ENCODE assay signal across 8 mouse cellular contexts in the genomic region with DNA sequence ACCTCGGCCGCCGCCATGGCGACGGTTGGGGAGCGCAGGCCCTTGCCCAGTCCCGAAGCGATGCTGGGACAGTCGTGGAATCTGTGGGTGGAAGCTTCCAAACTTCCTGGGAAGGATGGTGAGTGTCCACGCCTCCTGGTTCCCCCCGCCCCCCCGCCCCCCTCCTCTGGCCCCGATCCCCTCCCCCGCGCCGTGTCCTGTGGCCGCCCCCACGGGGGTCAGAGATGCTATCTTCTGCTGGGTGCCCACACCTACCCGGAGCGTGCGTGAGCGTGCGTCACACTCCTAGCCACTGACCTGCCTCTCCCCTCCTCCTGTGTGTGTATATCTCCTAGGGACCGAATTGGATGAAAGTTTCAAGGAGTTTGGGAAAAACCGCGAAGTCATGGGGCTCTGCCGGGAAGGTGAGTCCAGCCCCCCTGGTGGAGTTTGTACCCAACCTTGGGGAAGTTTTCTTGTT. TPM values are rescaled to one million over a fixed set of nuclear protein-coding genes. Genes with fewer than 3 reads are reported as not detected.
DNase-seq lines count a peak whose midpoint lies in the region; ATAC-seq and TF ChIP-seq lines count a peak whose summit lies in the region.

No protein-coding gene starts in this region.

- peak overlapping the region; percentile 72 for H3K4me2 ChIP-seq in hindbrain, embryonic 11.5 days (replicated peaks; ENCODE audit: low read depth, low read length)
- H3K4me2 ChIP-seq in liver, embryonic 14.5 days (ENCODE audit: low read depth), result peak overlapping the region; percentile 93
- H3K4me2 ChIP-seq in neural tube, embryonic 14.5 days (ENCODE audit: low read depth, low read length), result peak overlapping the region; percentile 88

- H3K27me3 ChIP-seq in ES-Bruce4 (ENCODE audit: control insufficient read depth, insufficient read depth, low read length, poor library complexity, severe bottlenecking), result no peaks in the 10 kb centered on the region
- H3K27me3 ChIP-seq in cerebellum, adult 2 months (ENCODE audit: control insufficient read depth, insufficient read depth, low read length), result no peaks in the 10 kb centered on the region
- H3K27me3 ChIP-seq in hindbrain, embryonic 11.5 days (ENCODE audit: control insufficient read depth, insufficient read depth, low read length), result no peaks in the 10 kb centered on the region
- H3K27me3 ChIP-seq in liver, embryonic 14.5 days (ENCODE audit: control insufficient read depth, insufficient read depth, low read length), result no peaks in the 10 kb centered on the region
- H3K27me3 ChIP-seq in neural tube, embryonic 14.5 days (ENCODE audit: control insufficient read depth, insufficient read depth, low read length), result no peaks in the 10 kb centered on the region

- peak; percentile 38 for DNase-seq in kidney, adult 9 months
- DNase-seq in kidney, adult 11 months, result no peak
- DNase-seq in cerebellum, adult 2 months, result peak in 1 of 2 experiments; percentile 69
- no peak for DNase-seq in hindbrain, embryonic 11.5 days (ENCODE audit: low spot score)
- DNase-seq in liver, embryonic 14.5 days (ENCODE audit: low read depth in 3 of 3, low spot score in 3 of 3), result peak in 2 of 3 experiments; percentile 9 to 22
- no peak for DNase-seq in yolk sac, embryonic 10.5 days (ENCODE audit: low spot score)

- no peak for TF ChIP-seq POLR2A in ES-Bruce4 (IDR thresholded peaks at IDR 0.05; ENCODE audit: insufficient read depth, low read length)
- no peak for TF ChIP-seq POLR2A in cerebellum, adult 2 months (IDR thresholded peaks at IDR 0.05; ENCODE audit: borderline replicate concordance, insufficient read depth, low read length)

- no peaks in the 10 kb centered on the region for H3K9me3 ChIP-seq in ES-Bruce4 (replicated peaks; ENCODE audit: control insufficient read depth, insufficient read depth, low read length, poor library complexity, severe bottlenecking)
- no peaks in the 10 kb centered on the region for H3K9me3 ChIP-seq in hindbrain, embryonic 11.5 days (ENCODE audit: control insufficient read depth, low read length)
- no peaks in the 10 kb centered on the region for H3K9me3 ChIP-seq in liver, embryonic 14.5 days (ENCODE audit: control insufficient read depth, low read length)
- H3K9me3 ChIP-seq in neural tube, embryonic 14.5 days (ENCODE audit: control insufficient read depth, low read length), result no peaks in the 10 kb centered on the region

- peak overlapping the region; percentile 76 for H3K4me3 ChIP-seq in ES-Bruce4 (ENCODE audit: low read depth, low read length)
- H3K4me3 ChIP-seq in cerebellum, adult 2 months (replicated peaks; ENCODE audit: insufficient read depth, low read depth, low read length), result peak overlapping the region; percentile 62
- H3K4me3 ChIP-seq in hindbrain, embryonic 11.5 days (ENCODE audit: low read depth, low read length), result peak overlapping the region; percentile 73
- H3K4me3 ChIP-seq in liver, embryonic 14.5 days (ENCODE audit: insufficient read depth in 1 of 2, low read depth in 2 of 2, low read length in 2 of 2), result peak overlapping the region; percentile 93 to 96
- peak overlapping the region; percentile 82 for H3K4me3 ChIP-seq in neural tube, embryonic 14.5 days (ENCODE audit: low read depth, low read length)

- ATAC-seq in hindbrain, embryonic 11.5 days (ENCODE audit: low FRiP score), result peak; percentile 73
- ATAC-seq in liver, embryonic 14.5 days (ENCODE audit: insufficient read depth), result peak; percentile 59
- ATAC-seq in neural tube, embryonic 14.5 days (ENCODE audit: low read depth), result peak; percentile 74

- peak overlapping the region; percentile 94 for H3K9ac ChIP-seq in ES-Bruce4 (ENCODE audit: low read depth, poor library complexity, severe bottlenecking)
- peak overlapping the region; percentile 98 for H3K9ac ChIP-seq in hindbrain, embryonic 11.5 days (ENCODE audit: low read depth, low read length)
- H3K9ac ChIP-seq in liver, embryonic 14.5 days (replicated peaks), result peak overlapping the region; percentile 94
- peak overlapping the region; percentile 98 for H3K9ac ChIP-seq in neural tube, embryonic 14.5 days (replicated peaks; ENCODE audit: low read depth, low read length)

- H3K27ac ChIP-seq in ES-Bruce4 (ENCODE audit: insufficient read depth, low read length), result no peak overlapping the region
- H3K27ac ChIP-seq in cerebellum, adult 2 months (ENCODE audit: insufficient read depth, low read length), result peak overlapping the region; percentile 90
- peak overlapping the region; percentile 99 for H3K27ac ChIP-seq in hindbrain, embryonic 11.5 days (ENCODE audit: low read depth, low read length)
- H3K27ac ChIP-seq in liver, embryonic 14.5 days, result no peak overlapping the region
- H3K27ac ChIP-seq in neural tube, embryonic 14.5 days (ENCODE audit: low read depth, low read length), result peak overlapping the region; percentile 98

- WGBS in cerebellum, adult 2 months, result 2% methylated on average over 22 of the region's 27 CpGs
- WGBS in hindbrain, embryonic 11.5 days, result 0% methylated on average over 16 of the region's 27 CpGs
- under 1% methylated on average over 18 of the region's 27 CpGs for WGBS in liver, embryonic 14.5 days (ENCODE audit: insufficient replicate concordance)
- WGBS in neural tube, embryonic 14.5 days, result under 1% methylated on average over 22 of the region's 27 CpGs

- no peaks in the 10 kb centered on the region for H3K4me1 ChIP-seq in ES-Bruce4 (ENCODE audit: control insufficient read depth, insufficient read depth, low read length)
- no peaks in the 10 kb centered on the region; the same call in 1 of the 2 replicates for H3K4me1 ChIP-seq in cerebellum, adult 2 months (ENCODE audit: control insufficient read depth, insufficient read depth, low read length)
- H3K4me1 ChIP-seq in hindbrain, embryonic 11.5 days (replicated peaks; ENCODE audit: control insufficient read depth, insufficient read depth, low read length), result no peaks in the 10 kb centered on the region; the same call in 1 of the 2 replicates
- H3K4me1 ChIP-seq in liver, embryonic 14.5 days (replicated peaks; ENCODE audit: control insufficient read depth in 2 of 2, insufficient read depth in 2 of 2, low read length in 1 of 2), result peaks cover 4 to 7% of the 10 kb centered on the region in 2 experiments
- peaks cover 12% of the 10 kb centered on the region for H3K4me1 ChIP-seq in neural tube, embryonic 14.5 days (ENCODE audit: control insufficient read depth, insufficient read depth, low read length)

- TF ChIP-seq CTCF in ES-Bruce4 (IDR thresholded peaks at IDR 0.05; ENCODE audit: low read depth, low read length), result no peak
- no peak for TF ChIP-seq CTCF in cerebellum, adult 2 months (IDR thresholded peaks at IDR 0.05; ENCODE audit: borderline replicate concordance, insufficient read depth, low read depth, low read length)
- TF ChIP-seq CTCF in liver, embryonic 14.5 days (IDR thresholded peaks at IDR 0.05; ENCODE audit: low read depth), result no peak

- H3K36me3 ChIP-seq in ES-Bruce4 (ENCODE audit: control insufficient read depth, insufficient read depth, low read length, poor library complexity, severe bottlenecking), result no peaks in the 10 kb centered on the region
- H3K36me3 ChIP-seq in hindbrain, embryonic 11.5 days (ENCODE audit: control insufficient read depth, insufficient read depth, low read length), result no peaks in the 10 kb centered on the region
- H3K36me3 ChIP-seq in liver, embryonic 14.5 days (replicated peaks; ENCODE audit: control insufficient read depth, insufficient read depth, low read depth), result no peaks in the 10 kb centered on the region
- H3K36me3 ChIP-seq in neural tube, embryonic 14.5 days (ENCODE audit: control insufficient read depth, insufficient read depth, low read length), result no peaks in the 10 kb centered on the region

- no peak for TF ChIP-seq EP300 in ES-Bruce4 (IDR thresholded peaks at IDR 0.05; ENCODE audit: insufficient read depth, low read depth, low read length)
- TF ChIP-seq EP300 in liver, embryonic 14.5 days (IDR thresholded peaks at IDR 0.05; ENCODE audit: low read depth), result no peak

RNA-seq across cellular contexts. Expression of a gene that starts 51.6 kb away (rescaled TPM):
- polyA plus RNA-seq in ES-Bruce4 (2011; ENCODE audit: insufficient read depth, insufficient read length, low read depth, missing spikeins), result 105 and 113 TPM in 2 replicates
- polyA plus RNA-seq in cerebellum, adult 2 months (2012; rRNA removed), result 109 and 116 TPM in 2 replicates
- polyA plus RNA-seq in hindbrain, embryonic 11.5 days (2014; fragmentation: Nextera tagmentation; extraction: Ambion mirVana), result 253 TPM in 2 replicates
- polyA plus RNA-seq in liver, embryonic 14.5 days (2012; rRNA removed), result 23.3 and 45.1 TPM in 2 replicates
- 93.6 and 98.9 TPM in 2 replicates for polyA plus RNA-seq in liver, embryonic 14.5 days (2014; fragmentation: Nextera tagmentation; extraction: Ambion mirVana)
- polyA plus RNA-seq in neural tube, embryonic 14.5 days (2014; fragmentation: Nextera tagmentation; extraction: Ambion mirVana), result 207 and 228 TPM in 2 replicates

RNA-seq across cellular contexts. Expression of a gene that starts 52.0 kb away (rescaled TPM):
- 7.4 and 9.6 TPM in 2 replicates for polyA plus RNA-seq in ES-Bruce4 (2011; ENCODE audit: insufficient read depth, insufficient read length, low read depth, missing spikeins)
- 24.0 and 24.9 TPM in 2 replicates for polyA plus RNA-seq in cerebellum, adult 2 months (2012; rRNA removed)
- polyA plus RNA-seq in hindbrain, embryonic 11.5 days (2014; fragmentation: Nextera tagmentation; extraction: Ambion mirVana), result 4.4 and 6.3 TPM in 2 replicates
- polyA plus RNA-seq in liver, embryonic 14.5 days (2012; rRNA removed), result 3.0 and 3.2 TPM in 2 replicates
- 1.1 and 1.5 TPM in 2 replicates for polyA plus RNA-seq in liver, embryonic 14.5 days (2014; fragmentation: Nextera tagmentation; extraction: Ambion mirVana)
- polyA plus RNA-seq in neural tube, embryonic 14.5 days (2014; fragmentation: Nextera tagmentation; extraction: Ambion mirVana), result 6.0 and 6.1 TPM in 2 replicates

Comparison
In these comparisons a context has a peak if more than half of its experiments do, and no peak if none do; other contexts are left out.
1. DNase-seq: peak in kidney, adult 9 months (single experiment) and liver, embryonic 14.5 days (2 of 3); none in kidney, adult 11 months (single experiment), hindbrain, embryonic 11.5 days (single experiment) and yolk sac, embryonic 10.5 days (single experiment).
2. H3K27ac ChIP-seq: peak in cerebellum, adult 2 months (single experiment), hindbrain, embryonic 11.5 days (single experiment) and neural tube, embryonic 14.5 days (single experiment); none in ES-Bruce4 (single experiment) and liver, embryonic 14.5 days (single experiment).
3. Peak in every context shown above with its lines, with median percentiles within 50 percentile points of each other: H3K4me3 ChIP-seq, H3K9ac ChIP-seq, ATAC-seq and H3K4me2 ChIP-seq.